Mouse (Mus musculus) CH12F3 (cell line): Measurements from ENCODE around the gene Mettl7b.

Source experiments
- in situ Hi-C: fragments of 300-500 bp; cut with MboI; formaldehyde crosslinking; loops from 2 replicates; pipeline ENCODE4 v1.14.3; 2020; ENCODE audit warnings: low sequenced_read_pairs

Mettl7b gene

GRCm38 (mm10) chr10:128921251-128921650 is 39.5 kb downstream of the Mettl7b start:
- in situ Hi-C loops, result no loop called here

GRCm38 (mm10) chr10:128920736-128921161 is 40.0 kb downstream of the Mettl7b start:
- in situ Hi-C loops, result no loop called here

- in situ Hi-C loops, result no loop called here
Measured at GRCm38 (mm10) chr10:128919966-128920365, 40.8 kb downstream of the Mettl7b start.

GRCm38 (mm10) chr10:128919203-128919631 is 41.6 kb downstream of the Mettl7b start:
- in situ Hi-C loops, result no loop called here

GRCm38 (mm10) chr10:128918246-128918645 is 42.5 kb downstream of the Mettl7b start:
- in situ Hi-C loops, result no loop called here

GRCm38 (mm10) chr10:128917400-128917799 is 43.4 kb downstream of the Mettl7b start:
- in situ Hi-C loops, result no loop called here

GRCm38 (mm10) chr10:128916665-128917064 is 44.1 kb downstream of the Mettl7b start:
- in situ Hi-C loops, result no loop called here

- in situ Hi-C loops, result no loop called here
Measured at GRCm38 (mm10) chr10:128915550-128915949, 45.2 kb downstream of the Mettl7b start.

- in situ Hi-C loops, result no loop called here
Measured at GRCm38 (mm10) chr10:128913696-128914095, 47.1 kb downstream of the Mettl7b start.

- in situ Hi-C loops, result no loop called here
Measured at GRCm38 (mm10) chr10:128913219-128913618, 47.6 kb downstream of the Mettl7b start.

- in situ Hi-C loops, result no loop called here
Measured at GRCm38 (mm10) chr10:128912791-128913190, 48.0 kb downstream of the Mettl7b start.

- in situ Hi-C loops, result no loop called here
Measured at GRCm38 (mm10) chr10:128912268-128912667, 48.5 kb downstream of the Mettl7b start.

- in situ Hi-C loops, result no loop called here
Measured at GRCm38 (mm10) chr10:128911430-128911829, 49.4 kb downstream of the Mettl7b start.

- in situ Hi-C loops, result no loop called here
Measured at GRCm38 (mm10) chr10:128910066-128910841, 50.5 kb downstream of the Mettl7b start.

GRCm38 (mm10) chr10:128909567-128910028 is 51.2 kb downstream of the Mettl7b start:
- in situ Hi-C loops, result no loop called here

GRCm38 (mm10) chr10:128908778-128909448 is 51.9 kb downstream of the Mettl7b start:
- in situ Hi-C loops, result no loop called here
